Mouse (Mus musculus) regulatory T cell (primary cell): ENCODE measurements at regions not wholly inside any gene's neighbourhood (a gene's known extent, or its start where the extent isn't known, plus 50 kb on each side); places are given as distances from the start of the nearest gene placed in this dataset.

Experiments used
- in situ Hi-C: fragments of 300-600 bp; cut with MboI, MseI; formaldehyde crosslinking; loops from one replicate; pipeline ENCODE4 v1.15.1; 2025; ENCODE audit warnings: high pct_unique_total_duplicates

GRCm38 (mm10) chr3:45198994-45199589, 179.1 kb upstream of the Pcdh10 start:
- in situ Hi-C loops: no loop called here

- in situ Hi-C loops: no loop called here
These were observed 173.7 kb upstream of the Pcdh10 start for GRCm38 (mm10) chr3:45204392-45205043.

- in situ Hi-C loops: no loop called here
These were observed 146.4 kb upstream of the Pcdh10 start for GRCm38 (mm10) chr3:45231641-45232433.

- in situ Hi-C loops: no loop called here
These were observed 139.7 kb upstream of the Pcdh10 start for GRCm38 (mm10) chr3:45238457-45238856.

- in situ Hi-C loops: no loop called here
These were observed 132.7 kb upstream of the Pcdh10 start for GRCm38 (mm10) chr3:45245456-45245855.

GRCm38 (mm10) chr3:45246601-45247000, 131.6 kb upstream of the Pcdh10 start:
- in situ Hi-C loops: no loop called here

- in situ Hi-C loops: no loop called here
These were observed 101.4 kb upstream of the Pcdh10 start for GRCm38 (mm10) chr3:45276783-45277182.

- in situ Hi-C loops: no loop called here
These were observed 80.8 kb upstream of the Pcdh10 start for GRCm38 (mm10) chr3:45297242-45297853.

GRCm38 (mm10) chr3:45319257-45319656, 58.9 kb upstream of the Pcdh10 start:
- in situ Hi-C loops: loop anchor here (25.0 kb wide), 1 partner anchor 1832 kb away; no protein-coding TSS in a partner anchor
